Mouse (Mus musculus) ZHBTc4 (cell line): Measurements from ENCODE around the gene Rtkn.

Source experiments
- DNase-seq: peaks from one replicate; pipeline ENCODE4 v3.0.0-alpha.2; 2011; ENCODE audit warnings: low read depth, low spot score

Gene Rtkn

DNA sequence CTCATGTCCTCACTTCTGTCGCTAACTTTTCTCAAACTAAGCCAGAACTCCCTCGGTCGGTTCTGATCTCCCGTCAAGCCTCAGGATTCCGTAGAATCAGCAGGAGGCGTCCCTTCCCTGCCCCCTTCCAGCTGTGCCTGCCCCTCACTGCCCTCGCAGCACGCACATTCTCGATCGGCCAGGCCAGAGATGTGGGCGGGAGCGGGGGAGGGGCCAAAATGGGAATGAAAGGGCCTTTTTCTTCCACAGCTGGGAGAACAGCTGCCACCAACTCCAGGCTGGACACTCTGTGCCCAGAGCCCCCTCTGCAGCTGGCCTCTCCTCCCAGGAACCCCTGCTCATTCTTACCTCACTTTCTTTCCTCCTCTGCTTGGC lies 2.3 kb downstream of the Rtkn start:
- DNase-seq: peak; percentile 71

DNA sequence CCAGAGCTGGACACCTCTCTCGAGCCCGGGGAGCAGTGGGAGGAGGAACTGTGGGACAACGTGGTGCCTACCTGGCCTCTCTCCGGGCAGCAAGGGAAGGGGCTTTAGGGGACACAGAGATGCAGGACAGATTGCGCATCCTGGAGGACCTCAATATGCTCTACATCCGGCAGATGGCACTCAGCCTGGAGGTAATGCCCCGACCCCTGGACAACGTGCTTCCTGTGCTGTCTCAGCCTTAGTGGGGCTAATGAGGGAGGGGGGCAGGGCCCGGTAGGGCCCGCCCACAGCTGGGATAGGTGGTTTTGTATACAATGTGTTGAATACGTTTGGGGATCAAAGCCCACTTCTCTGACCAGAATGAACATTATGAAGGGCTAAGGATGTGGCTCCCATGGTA lies 2.8 kb downstream of the Rtkn start:
- DNase-seq: no peak

DNA sequence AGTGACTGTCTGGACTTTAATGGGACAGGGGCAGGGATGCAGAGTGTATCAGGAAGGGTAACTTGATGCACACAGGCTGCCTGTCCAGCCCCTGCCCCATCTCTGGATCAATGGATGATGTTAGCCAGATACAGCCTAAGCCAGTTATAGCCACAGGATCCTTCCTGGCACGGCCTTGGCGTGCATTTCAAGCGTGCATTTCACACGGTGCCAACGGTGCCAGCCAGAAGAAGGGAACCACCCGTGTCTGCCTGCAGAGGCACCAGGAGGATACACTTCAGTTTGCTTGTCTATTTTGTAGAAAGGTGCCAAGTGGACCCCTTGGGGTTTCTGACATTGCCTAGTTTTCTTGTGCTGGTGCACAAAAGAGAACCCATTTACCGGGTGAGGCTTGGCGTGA lies 4.8 kb downstream of the Rtkn start:
- DNase-seq: no peak

DNA sequence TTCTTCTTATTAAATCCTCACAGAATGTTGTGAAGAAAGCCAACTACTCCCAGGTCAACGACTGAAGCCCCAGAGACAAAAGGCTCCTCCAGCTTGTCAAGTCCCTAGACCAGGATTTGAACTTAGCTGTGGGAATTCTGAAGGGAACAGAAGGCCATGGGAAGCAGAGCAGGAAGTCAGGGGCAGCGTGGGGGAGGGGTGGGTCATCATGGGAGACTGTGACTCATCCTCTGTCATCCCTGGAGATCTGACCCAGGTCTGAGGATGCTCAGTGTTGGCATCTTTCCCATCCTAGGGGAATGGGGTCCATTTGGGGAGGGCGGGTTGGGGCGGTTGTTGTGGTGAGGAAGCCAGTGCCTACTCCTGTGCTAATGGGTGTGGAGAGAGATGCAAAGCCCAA lies 6.4 kb downstream of the Rtkn start:
- DNase-seq: no peak

DNA sequence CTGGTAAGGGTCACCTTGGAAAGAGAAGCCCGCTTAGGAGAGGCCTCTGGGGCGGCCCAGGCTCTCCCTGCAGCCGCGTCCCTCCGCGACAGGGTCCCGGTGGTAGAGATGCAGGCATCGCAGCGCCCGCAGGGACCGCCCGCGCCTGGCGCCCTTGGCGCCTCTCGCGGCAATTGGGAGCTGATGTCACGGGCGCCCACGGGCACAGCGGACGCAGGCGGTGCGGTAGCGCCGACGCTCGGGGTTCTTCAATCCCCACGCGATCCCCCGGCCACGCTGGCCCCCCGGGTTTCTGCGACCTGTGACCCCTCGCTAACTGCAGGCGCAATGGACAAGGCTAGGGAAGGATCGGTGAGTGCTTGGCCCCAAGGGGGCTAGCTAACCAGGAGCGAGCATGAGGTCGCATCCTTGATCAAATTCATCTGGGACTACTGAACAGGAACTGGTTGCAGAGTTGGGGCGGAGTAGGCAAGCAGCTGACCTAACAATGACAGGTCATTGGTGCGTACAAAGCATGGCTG lies 7.0 kb downstream of the Rtkn start:
- peak; percentile 62 for DNase-seq

DNA sequence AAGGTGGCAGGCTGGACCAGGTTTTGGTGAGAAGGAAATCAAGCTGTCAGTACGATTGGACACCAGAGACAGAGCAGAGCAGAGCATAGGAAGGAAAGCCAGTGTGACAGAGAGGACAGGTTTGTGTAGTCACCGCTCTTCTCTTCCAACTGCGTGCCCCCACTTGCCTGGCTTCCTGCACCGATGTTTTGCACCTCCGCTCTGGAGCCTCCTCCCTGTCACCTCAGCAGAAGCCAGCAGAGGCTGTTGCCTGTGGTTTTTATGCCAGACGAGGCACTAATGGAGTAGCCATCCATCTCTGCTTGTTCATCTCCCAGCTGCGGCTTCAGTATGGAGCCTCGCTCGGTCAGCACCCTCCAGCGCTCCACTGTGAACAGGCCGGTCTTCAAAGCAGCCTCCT lies 7.6 kb downstream of the Rtkn start:
- DNase-seq: no peak

DNA sequence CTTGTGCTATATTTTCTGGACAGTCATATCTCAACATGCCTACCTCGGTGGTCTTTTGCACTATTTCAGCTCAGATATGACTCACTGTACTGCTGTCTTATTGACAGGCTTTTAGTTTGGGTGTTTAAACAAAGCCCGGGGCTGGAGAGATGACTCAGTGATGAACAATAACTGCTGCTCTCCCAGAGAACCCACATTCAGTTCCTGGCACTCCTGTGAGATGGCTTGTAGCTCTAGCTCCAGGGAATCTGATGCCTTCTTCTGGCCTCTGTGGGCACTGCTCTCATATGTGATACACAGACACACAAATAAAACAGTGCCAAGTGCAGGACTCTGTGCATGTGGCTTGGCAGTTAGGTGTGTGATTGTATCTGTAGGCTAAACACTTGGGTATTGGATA lies 9.9 kb downstream of the Rtkn start:
- no peak for DNase-seq

DNA sequence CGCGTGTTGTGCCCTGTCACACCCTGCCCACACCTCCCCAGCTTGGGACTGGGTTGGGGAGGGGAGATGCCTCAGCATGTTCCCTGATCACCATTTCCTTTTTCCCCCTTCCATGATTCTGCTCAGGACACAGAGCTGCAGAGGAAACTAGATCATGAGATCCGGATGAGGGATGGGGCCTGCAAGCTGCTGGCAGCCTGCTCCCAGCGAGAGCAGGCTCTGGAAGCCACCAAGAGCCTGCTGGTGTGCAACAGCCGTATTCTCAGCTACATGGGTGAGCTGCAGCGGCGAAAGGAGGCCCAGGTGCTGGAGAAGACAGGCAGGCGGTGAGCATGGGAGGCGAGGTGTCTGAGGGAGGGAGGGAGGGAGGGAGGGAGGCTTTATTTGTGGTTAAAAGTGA lies 10.5 kb downstream of the Rtkn start:
- DNase-seq: peak; percentile 33

DNA sequence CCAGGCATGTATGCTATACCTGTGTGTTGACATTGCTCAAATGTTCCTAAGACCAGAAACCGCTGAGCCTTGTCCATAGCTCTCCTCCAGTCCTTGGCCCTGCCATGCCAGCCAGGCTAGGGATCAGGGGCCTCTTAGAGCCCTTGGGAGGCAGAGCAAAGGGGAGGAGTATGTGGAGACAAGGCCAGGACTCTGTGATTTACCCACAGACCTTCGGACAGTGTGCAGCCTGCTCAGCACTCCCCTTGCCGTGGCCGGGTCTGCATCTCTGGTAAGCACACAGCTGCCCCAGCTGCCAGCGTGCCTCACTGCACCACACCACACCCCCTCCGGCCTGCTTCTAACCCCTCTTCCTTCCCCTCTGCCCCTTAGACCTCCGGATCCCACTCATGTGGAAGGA lies 12.0 kb downstream of the Rtkn start:
- DNase-seq: no peak

DNA sequence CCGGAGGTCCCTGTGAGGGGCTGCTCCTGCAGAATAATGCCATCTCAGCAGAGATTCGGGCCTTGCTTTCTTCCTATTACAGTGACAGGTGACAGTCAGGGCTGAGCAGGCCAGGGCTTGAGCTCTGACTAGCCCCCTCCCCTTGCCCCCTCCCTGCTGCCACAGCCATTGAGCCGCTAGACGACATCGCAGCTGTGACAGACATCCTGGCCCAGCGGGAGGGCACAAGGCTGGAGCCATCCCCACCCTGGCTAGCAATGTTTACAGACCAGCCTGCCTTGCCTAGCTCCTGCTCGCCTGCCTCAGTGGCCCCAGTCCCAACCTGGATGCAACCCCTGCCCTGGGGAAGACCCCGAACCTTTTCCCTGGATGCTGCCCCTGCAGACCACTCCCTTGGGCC lies 16.5 kb downstream of the Rtkn start:
- DNase-seq: peak; percentile 60

DNA sequence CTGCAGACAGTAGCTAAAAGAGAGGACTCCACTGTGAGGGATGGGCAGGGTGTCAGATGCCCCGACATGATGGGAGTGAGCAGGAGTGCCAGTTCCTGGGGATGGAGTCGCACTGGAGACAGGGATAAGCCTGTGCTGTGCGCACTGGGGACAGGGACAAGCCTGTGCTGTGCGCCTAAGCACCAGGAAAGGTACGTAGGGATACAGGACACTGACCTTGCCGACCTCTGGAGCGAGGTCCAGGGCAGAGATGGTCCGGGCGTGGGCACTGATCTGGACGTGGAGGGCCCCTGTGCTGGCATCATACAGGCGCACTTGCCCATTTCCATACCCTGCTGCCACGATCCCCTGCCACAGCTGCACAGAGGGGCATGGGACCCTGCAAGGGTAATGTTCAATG lies 17.8 kb downstream of the Rtkn start:
- no peak for DNase-seq

DNA sequence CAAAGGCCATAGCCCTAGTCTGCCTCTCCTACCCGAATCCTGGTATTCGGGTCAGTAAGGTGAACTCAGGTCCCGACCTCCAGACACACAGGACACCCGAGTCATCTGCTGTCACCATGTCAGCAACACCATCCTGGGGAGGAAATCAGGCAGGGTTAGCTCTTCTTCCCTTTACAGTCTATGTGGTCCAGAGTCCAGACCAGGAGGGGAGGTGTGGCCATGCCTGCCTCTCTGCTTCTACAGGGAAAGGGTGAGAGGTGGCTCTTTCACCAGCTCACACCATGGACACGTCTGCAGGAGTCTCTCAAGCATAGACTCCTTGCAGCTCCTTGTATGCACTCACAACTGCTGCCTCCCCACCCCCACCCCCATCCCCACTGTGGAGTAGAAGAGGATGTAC lies 18.2 kb downstream of the Rtkn start:
- DNase-seq: no peak

DNA sequence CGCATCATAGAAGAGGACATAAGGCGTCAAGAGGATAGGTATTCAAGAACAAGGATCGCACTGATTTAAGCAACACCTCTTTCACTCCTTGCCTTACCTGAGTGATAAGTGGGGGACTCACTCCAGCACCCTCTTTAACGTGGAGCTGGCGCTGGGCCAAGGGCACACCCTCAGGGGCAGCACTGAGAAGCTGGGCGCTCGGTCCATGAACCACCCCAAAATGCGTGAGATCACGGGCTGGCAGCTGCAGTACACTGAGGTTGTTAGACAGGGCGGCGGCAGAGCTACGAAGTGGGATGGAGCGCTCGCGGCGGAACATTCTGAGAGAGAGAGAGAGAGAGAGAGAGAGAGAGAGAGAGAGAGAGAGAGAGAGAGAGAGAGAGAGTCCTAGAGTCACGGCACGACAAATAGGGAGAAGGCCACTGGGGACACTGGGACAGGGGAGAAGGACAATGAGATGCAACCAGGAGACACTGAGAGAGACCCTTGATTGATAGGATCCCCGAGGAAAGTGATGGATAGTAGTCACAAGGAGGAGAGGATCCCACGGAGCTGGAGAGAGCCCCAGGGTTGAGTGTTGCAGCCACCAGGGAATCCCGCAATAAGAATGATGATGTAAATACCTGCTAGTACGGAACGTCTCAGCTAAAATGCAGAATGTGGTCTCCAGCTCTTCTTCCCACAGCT lies 20.4 kb downstream of the Rtkn start:
- DNase-seq: no peak

DNA sequence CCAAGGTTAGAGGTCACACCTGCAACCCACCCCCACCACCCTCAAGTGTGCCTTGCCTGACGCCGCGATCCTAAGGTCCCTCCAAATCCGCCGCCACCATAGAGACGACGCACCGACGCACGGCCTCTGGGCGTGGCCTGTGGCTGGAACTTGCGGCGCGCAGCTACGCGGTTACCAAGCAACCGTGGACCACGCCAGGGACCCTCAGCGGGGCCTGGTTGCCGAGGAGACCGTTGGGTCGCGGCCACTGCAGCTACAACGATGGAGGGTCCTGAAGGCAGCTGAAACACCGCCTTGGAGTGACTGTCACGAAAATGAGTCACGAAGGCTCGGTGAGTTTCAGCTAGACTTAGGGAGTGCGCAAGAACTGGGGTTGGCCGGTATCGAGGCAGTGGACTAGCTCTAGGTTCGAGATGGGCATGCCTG lies 21.0 kb downstream of the Rtkn start, which contains the start of the genes Wdr54 and 1700003E16Rik:
Gene Wdr54, minus strand, starts transcription at position 139 of the 426 bp plus-strand sequence.
Gene 1700003E16Rik, plus strand, starts transcription at position 146 of the 426 bp plus-strand sequence.
- DNase-seq: peak; percentile 89

DNA sequence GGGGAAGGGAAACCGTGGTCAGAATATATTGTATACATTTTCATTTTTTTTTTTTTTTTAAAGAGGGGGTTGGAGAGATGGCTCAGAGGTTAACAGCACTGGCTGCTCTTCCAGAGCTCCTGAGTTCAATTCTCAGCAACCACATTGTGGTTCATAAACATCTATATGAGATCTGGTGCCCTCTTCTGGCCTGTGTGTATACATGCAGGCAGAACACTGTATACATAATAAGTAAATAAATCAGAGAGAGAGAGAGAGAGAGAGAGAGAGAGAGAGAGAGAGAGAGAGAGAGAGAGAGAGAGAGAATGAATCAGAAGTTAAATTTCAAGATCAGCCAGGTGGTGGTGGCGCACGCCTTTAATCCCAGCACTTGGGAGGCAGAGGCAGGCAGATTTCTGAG lies 24.2 kb downstream of the Rtkn start:
- peak; percentile 73 for DNase-seq

DNA sequence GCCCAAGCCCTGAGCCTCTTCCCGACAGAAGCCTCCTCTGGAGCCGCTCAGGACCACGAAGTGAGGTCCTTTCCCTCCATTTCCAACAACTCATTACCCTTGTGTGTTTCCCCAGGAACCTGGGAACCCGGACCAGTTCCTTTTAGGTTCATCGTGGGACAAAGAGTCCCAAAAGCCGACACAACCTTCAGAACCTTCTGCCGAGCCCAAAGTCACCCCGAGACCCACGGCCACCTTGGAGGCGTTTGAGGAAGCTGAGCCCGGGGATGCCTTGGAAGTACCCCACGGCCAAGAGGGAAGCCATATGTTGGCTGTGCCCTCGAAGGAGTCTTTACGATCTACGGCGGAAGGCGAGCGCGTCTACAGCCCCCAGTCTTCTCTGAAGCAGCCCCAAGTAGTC lies 26.2 kb downstream of the Rtkn start:
- peak; percentile 18 for DNase-seq

DNA sequence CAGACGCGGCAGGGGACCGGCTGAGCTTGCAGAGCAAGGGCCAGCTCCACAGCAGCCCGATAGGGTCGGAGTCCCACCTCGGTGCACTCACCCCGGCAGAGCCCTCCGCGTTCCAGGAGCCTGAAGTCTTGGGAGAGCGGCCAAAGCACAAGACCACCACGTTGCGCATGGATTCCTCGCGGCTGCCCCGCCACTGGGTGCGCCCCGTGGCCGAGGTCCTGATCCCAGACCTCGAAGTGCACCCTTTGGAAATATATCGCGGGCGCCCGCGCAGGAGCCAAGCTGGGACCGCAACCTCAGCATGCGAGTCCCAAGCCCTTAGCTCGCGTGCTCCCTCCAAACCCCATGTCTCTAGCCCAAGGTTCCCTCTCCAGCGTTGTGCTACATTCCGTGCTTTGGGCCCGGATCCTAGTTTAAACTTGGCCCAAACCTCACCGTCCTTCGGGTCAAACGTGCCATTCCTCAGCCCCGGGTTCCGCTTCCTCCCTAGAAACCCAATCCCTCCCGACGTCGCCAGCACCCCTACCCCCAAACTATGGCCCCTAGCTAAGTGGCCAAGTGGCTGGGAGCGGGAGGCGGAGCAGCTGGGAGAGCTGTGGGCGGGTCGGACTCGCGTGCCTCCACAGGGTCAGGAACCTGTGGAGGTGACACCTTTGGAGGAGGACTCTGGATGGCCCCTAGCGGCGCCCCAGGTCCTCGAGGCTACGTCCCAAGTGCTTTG lies 26.8 kb downstream of the Rtkn start:
- peak; percentile 82 for DNase-seq

DNA sequence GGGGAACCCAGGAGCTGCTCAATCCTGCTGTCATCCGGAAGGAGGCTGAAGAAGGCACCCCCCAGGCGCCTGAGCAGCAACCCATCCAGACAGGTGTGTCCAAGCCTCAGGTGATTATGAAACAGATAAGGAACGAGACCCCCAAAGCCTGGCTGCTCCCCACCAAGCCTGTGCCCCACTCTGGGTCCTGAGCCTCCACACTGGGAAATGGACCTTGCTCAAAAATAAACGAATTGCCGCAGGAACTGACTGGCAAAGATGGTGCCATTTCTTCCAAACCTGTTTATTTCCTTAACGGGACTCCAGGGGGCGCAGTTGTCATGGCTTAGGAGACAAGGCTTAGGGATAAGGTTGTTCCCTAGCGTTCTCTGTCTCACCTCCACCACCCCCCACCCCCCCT lies 27.4 kb downstream of the Rtkn start:
- DNase-seq: peak; percentile 89

DNA sequence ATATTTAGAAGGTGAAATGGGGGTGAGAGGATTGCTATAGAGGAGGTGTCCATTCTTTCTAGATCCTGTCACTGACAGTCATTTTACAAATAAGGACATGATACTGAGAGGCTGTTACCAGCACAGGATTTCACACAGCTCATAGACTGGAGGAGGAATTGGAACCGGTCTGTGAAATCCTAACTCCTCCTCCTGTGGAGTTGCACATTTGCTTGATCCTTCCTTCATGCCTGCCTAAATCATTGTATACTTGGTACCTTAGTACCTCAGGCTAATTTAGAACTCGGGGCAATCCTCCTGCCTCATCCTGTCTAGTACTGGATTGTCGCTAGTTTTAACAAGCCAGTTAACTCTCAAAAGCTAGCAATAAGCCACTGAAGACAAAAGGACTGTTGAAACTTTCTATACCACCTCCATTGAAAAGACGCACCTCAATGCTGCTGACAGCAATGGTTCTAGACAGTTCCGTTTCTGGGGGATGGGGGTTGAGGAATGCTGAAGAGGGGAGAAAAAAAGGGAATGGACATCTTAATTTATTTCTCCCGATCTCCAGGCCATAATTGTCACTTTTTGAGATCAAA lies 29.9 kb downstream of the Rtkn start:
- no peak for DNase-seq

DNA sequence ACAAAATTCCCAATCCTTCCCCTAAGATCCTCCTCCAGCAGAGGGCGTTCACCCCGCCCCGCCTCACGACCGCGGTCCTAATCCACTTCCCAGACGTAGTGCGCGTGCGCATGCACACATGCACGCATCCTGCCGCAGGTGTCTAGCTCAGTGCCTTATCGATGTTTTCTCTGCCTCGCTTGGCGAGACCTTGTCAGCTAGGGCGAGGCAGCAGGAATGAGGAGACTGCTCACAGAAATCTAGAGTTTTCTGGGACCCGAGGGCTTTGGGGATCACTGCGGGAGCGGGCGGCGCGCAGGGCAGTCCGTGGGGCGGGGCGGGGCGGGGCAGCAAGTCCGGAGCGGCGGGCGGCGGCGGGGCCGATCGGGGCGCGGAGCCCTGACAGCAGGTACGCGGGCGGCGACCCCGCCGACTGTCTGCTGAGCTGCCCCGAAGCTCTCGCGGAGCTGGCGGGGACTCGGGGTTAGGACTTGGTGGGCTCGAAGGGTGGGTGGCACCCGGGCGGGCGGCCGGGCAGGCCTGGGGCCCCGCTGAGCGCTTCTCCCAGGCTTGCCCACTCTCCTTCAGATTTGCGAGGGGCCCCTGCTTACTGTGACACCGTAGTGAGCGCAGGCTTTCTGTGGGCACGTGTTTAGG lies 30.5 kb downstream of the Rtkn start, which contains the start of gene Dctn1:
Gene Dctn1, plus strand, starts transcription at position 314 of the 636 bp plus-strand sequence.
- DNase-seq: peak; percentile 96

DNA sequence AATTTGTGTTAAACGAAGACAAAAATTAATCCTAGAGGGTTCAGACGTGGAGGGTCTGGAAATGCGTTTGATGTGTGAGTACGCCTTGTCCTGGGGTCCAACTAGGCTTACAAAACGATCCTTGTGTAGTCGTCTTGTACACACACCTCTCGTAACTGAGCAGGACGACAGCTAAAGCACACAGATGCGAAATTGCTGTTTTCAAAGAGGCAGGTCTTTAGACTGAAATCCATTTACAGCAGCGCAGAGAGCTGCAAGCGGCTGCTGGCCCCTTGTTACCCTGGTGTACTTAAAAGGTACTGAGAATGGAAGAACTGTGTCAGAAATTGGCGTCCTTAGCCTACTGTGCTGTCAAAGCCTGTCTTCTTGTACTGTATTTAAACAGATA lies 31.0 kb downstream of the Rtkn start:
- peak; percentile 46 for DNase-seq

DNA sequence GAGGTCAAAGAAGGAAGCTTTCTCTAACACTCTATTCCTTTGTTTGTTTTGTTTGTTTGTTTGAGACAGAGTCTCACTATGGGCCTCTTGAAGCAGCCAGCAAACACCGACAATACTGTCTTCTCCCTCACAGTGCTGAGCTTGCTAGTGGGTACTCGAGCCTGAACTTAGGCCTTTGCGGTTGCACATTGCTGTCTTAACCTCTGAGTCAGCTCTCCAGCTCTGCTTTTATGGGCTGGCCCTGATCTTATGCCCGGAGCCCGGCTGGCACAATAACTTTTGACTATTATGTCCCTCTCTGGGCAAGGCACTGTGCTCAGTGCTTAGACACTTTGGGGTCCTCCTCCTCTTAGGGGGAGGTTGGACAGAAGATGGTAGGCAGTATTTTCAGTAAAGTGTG lies 34.6 kb downstream of the Rtkn start:
- no peak for DNase-seq
